Mouse (Mus musculus) heart, postnatal 14 days (tissue): Measurements from ENCODE around the gene Fads6. TPM values are rescaled to one million over a fixed set of nuclear protein-coding genes. Genes with fewer than 3 reads are reported as not detected.

Source experiments
- DNase-seq, 2 experiments: peaks; one replicate each; pipeline ENCODE4 v3.0.0; 2021 to 2022
- intact Hi-C: fragments of 180-260 bp; cut with DNase I; formaldehyde crosslinking; loops from one replicate; pipeline ENCODE4 v1.15.1; 2025
- microRNA-seq, 2 experiments: library from miRNA; unstranded; fragments of <30 nt; microRNA quantifications; one replicate each; pipeline ENCODE4 v1.2.0; 2021 to 2022
- total RNA-seq, 2 experiments: library from RNA; stranded (reverse); gene quantifications; 2 replicates each; pipeline ENCODE4 v1.2.3; 2021

Gene Fads6
- total RNA-seq, 2 experiments from 2014 or later = 1.2 to 1.3 TPM

GRCm38 (mm10) chr11:115232889-115233288 is 64.6 kb downstream of the Fads6 start:
- intact Hi-C loops = loop anchor here (2.0 to 5.0 kb wide), 2 partner anchors 30 to 39 kb away; no protein-coding TSS in a partner anchor
- DNase-seq = no peak

- intact Hi-C loops = loop anchor here (2.0 to 5.0 kb wide), 2 partner anchors 29 to 40 kb away; no protein-coding TSS in a partner anchor
- no peak for DNase-seq
Observed at GRCm38 (mm10) chr11:115231924-115232323, 65.5 kb downstream of the Fads6 start.

GRCm38 (mm10) chr11:115231168-115231915 is 66.1 kb downstream of the Fads6 start:
- DNase-seq = no peak
- intact Hi-C loops = loop anchor here (5.0 kb wide), 1 partner anchor 41 kb away; no protein-coding TSS in a partner anchor

Small RNA genes within 50 kb of the gene (microRNA-seq; reads per million reads assigned to microRNA genes)
- gene Gm25837 = 0 reads per million in 2 experiments

Other genes with a start within 250 kb of the Fads6 start
- 1 to 10 TPM; 4.9 to 8.1 TPM for gene Cd300ld3, start 249.3 kb downstream of the Fads6 start, total RNA-seq
- gene Cd300e, start 235.5 kb downstream of the Fads6 start, total RNA-seq = under 1 TPM; 0.17 to 0.20 TPM
- gene Rab37, start 206.2 kb downstream of the Fads6 start, total RNA-seq = 1 to 10 TPM in 1 of 2 experiments, under 1 TPM in 1; 1.00 to 1.3 TPM
- under 1 TPM; 0.46 to 0.69 TPM for gene Cd300lf, start 163.7 kb downstream of the Fads6 start, total RNA-seq
- 10 to 100 TPM; 12.7 to 13.5 TPM for gene Slc9a3r1, start 134.3 kb downstream of the Fads6 start, total RNA-seq
- 1 to 10 TPM; 9.5 to 9.6 TPM for gene Tmem104, start 110.2 kb downstream of the Fads6 start, total RNA-seq
- gene Nat9, start 109.8 kb downstream of the Fads6 start, total RNA-seq = 10 to 100 TPM; 17.0 to 17.1 TPM
- under 1 TPM; 0.10 to 0.15 TPM for gene Grin2c, start 30.4 kb downstream of the Fads6 start, total RNA-seq
- gene Fdxr, start 20.6 kb downstream of the Fads6 start, total RNA-seq = 1 to 10 TPM; 7.0 to 7.5 TPM
- gene Otop2, start 9.5 kb upstream of the Fads6 start, total RNA-seq = not detected
- under 1 TPM in 1 of 2 experiments, not detected in 1; 0.14 TPM for gene Ush1g, start 24.4 kb upstream of the Fads6 start, total RNA-seq
- gene Otop3, start 37.1 kb upstream of the Fads6 start, total RNA-seq = not detected
- 1 to 10 TPM; 5.2 to 6.6 TPM for gene Hid1, start 70.1 kb upstream of the Fads6 start, total RNA-seq
- gene Cdr2l, start 84.3 kb upstream of the Fads6 start, total RNA-seq = 1 to 10 TPM; 8.7 to 9.9 TPM
- 100 to 1,000 TPM; 128 to 140 TPM for gene Mrpl58, start 106.1 kb upstream of the Fads6 start, total RNA-seq
- gene Atp5h, start 122.3 kb upstream of the Fads6 start, total RNA-seq = 1,000 to 10,000 TPM; 2,066 to 2,137 TPM
- 10 to 100 TPM; 22.2 to 25.2 TPM for gene Kctd2, start 122.5 kb upstream of the Fads6 start, total RNA-seq
- gene Trim80, start 142.9 kb upstream of the Fads6 start, total RNA-seq = under 1 TPM in 1 of 2 experiments, not detected in 1; 0.29 TPM
- gene Slc16a5, start 164.8 kb upstream of the Fads6 start, total RNA-seq = 1 to 10 TPM in 1 of 2 experiments, not detected in 1; 5.1 TPM
- gene Armc7, start 178.0 kb upstream of the Fads6 start, total RNA-seq = 1 to 10 TPM; 1.3 to 1.7 TPM
- 10 to 100 TPM; 15.2 to 17.3 TPM for gene Nt5c, start 194.2 kb upstream of the Fads6 start, total RNA-seq
- 100 to 1,000 TPM; 159 to 196 TPM for gene Jpt1, start 216.7 kb upstream of the Fads6 start, total RNA-seq
- 100 to 1,000 TPM; 165 to 189 TPM for gene Sumo2, start 238.6 kb upstream of the Fads6 start, total RNA-seq